Mouse (Mus musculus): Measurements from ENCODE around the gene Sspo.

The Sspo gene

GRCm38 (mm10) chr6:48413081-48413480, 34.9 kb upstream of the Sspo start:
- no peaks in the 10 kb centered on the region for H3K27me3 ChIP-seq (ENCODE audit: insufficient read depth, low read length)
- H3K4me3 ChIP-seq (replicated peaks; ENCODE audit: low read length) = no peak overlapping the region
- H3K4me1 ChIP-seq (replicated peaks; ENCODE audit: low read depth, low read length) = peaks cover 9% of the 10 kb centered on the region
- TF ChIP-seq POU5F1 (IDR thresholded peaks at IDR 0.05; ENCODE audit: borderline replicate concordance, low read length) = no peak
- no peak for TF ChIP-seq NANOG (IDR thresholded peaks at IDR 0.05; ENCODE audit: borderline replicate concordance, low read length)
- H3K9me3 ChIP-seq (ENCODE audit: low read length) = no peaks in the 10 kb centered on the region
- peaks cover 98% of the 10 kb centered on the region for H3K36me3 ChIP-seq (ENCODE audit: insufficient read depth, low read length)

- H3K36me3 ChIP-seq (ENCODE audit: insufficient read depth, low read length) = peaks cover 80% of the 10 kb centered on the region
- H3K9me3 ChIP-seq (ENCODE audit: low read length) = no peaks in the 10 kb centered on the region
- H3K27me3 ChIP-seq (ENCODE audit: insufficient read depth, low read length) = no peaks in the 10 kb centered on the region
- H3K4me3 ChIP-seq (replicated peaks; ENCODE audit: low read length) = no peak overlapping the region
- H3K4me1 ChIP-seq (replicated peaks; ENCODE audit: low read depth, low read length) = peaks cover 9% of the 10 kb centered on the region
- TF ChIP-seq POU5F1 (IDR thresholded peaks at IDR 0.05; ENCODE audit: borderline replicate concordance, low read length) (no peak), NANOG (IDR thresholded peaks at IDR 0.05; ENCODE audit: borderline replicate concordance, low read length) (no peak), CTCF (conservative IDR thresholded peaks at IDR 0.05; ENCODE audit: low read length) (no peak)
Measured at GRCm38 (mm10) chr6:48414886-48415285, 33.1 kb upstream of the Sspo start.

- peaks cover 72% of the 10 kb centered on the region for H3K36me3 ChIP-seq (ENCODE audit: insufficient read depth, low read length)
- TF ChIP-seq NANOG (IDR thresholded peaks at IDR 0.05; ENCODE audit: borderline replicate concordance, low read length) (no peak), POU5F1 (IDR thresholded peaks at IDR 0.05; ENCODE audit: borderline replicate concordance, low read length) (no peak), CTCF (conservative IDR thresholded peaks at IDR 0.05; ENCODE audit: low read length) (no peak)
- H3K4me1 ChIP-seq (replicated peaks; ENCODE audit: low read depth, low read length) = peaks cover 9% of the 10 kb centered on the region
- H3K4me3 ChIP-seq (replicated peaks; ENCODE audit: low read length) = no peak overlapping the region
- H3K9me3 ChIP-seq (ENCODE audit: low read length) = no peaks in the 10 kb centered on the region
- H3K27me3 ChIP-seq (ENCODE audit: insufficient read depth, low read length) = no peaks in the 10 kb centered on the region
Measured at GRCm38 (mm10) chr6:48415636-48416035, 32.4 kb upstream of the Sspo start.

- Histone ChIP-seq H3K36me3 (ENCODE audit: insufficient read depth, low read length) (peaks cover 64% of the 10 kb centered on the region), H3K4me3 (replicated peaks; ENCODE audit: low read length) (no peak overlapping the region), H3K27me3 (ENCODE audit: insufficient read depth, low read length) (no peaks in the 10 kb centered on the region), H3K9me3 (ENCODE audit: low read length) (no peaks in the 10 kb centered on the region), H3K4me1 (replicated peaks; ENCODE audit: low read depth, low read length) (peaks cover 9% of the 10 kb centered on the region)
- TF ChIP-seq CTCF (conservative IDR thresholded peaks at IDR 0.05; ENCODE audit: low read length) (no peak), NANOG (IDR thresholded peaks at IDR 0.05; ENCODE audit: borderline replicate concordance, low read length) (no peak), POU5F1 (IDR thresholded peaks at IDR 0.05; ENCODE audit: borderline replicate concordance, low read length) (no peak)
Measured at GRCm38 (mm10) chr6:48416486-48416885, 31.5 kb upstream of the Sspo start.

GRCm38 (mm10) chr6:48420647-48421046, 27.4 kb upstream of the Sspo start:
- H3K9me3 ChIP-seq (ENCODE audit: low read length) = no peaks in the 10 kb centered on the region
- H3K4me3 ChIP-seq (replicated peaks; ENCODE audit: low read length) = no peak overlapping the region
- peaks cover 23% of the 10 kb centered on the region for H3K36me3 ChIP-seq (ENCODE audit: insufficient read depth, low read length)
- H3K27me3 ChIP-seq (ENCODE audit: insufficient read depth, low read length) = peaks cover 9% of the 10 kb centered on the region
- no peaks in the 10 kb centered on the region for H3K4me1 ChIP-seq (replicated peaks; ENCODE audit: low read depth, low read length)
- TF ChIP-seq CTCF (conservative IDR thresholded peaks at IDR 0.05; ENCODE audit: low read length) (no peak), NANOG (IDR thresholded peaks at IDR 0.05; ENCODE audit: borderline replicate concordance, low read length) (no peak), POU5F1 (IDR thresholded peaks at IDR 0.05; ENCODE audit: borderline replicate concordance, low read length) (no peak)

GRCm38 (mm10) chr6:48423336-48423735, 24.7 kb upstream of the Sspo start:
- H3K36me3 ChIP-seq (ENCODE audit: insufficient read depth, low read length) = no peaks in the 10 kb centered on the region
- H3K4me1 ChIP-seq (replicated peaks; ENCODE audit: low read depth, low read length) = no peaks in the 10 kb centered on the region
- no peaks in the 10 kb centered on the region for H3K9me3 ChIP-seq (ENCODE audit: low read length)
- no peak overlapping the region for H3K4me3 ChIP-seq (replicated peaks; ENCODE audit: low read length)
- peaks cover 18% of the 10 kb centered on the region for H3K27me3 ChIP-seq (ENCODE audit: insufficient read depth, low read length)
- TF ChIP-seq POU5F1 (IDR thresholded peaks at IDR 0.05; ENCODE audit: borderline replicate concordance, low read length) (no peak), CTCF (conservative IDR thresholded peaks at IDR 0.05; ENCODE audit: low read length) (no peak), NANOG (IDR thresholded peaks at IDR 0.05; ENCODE audit: borderline replicate concordance, low read length) (no peak)

- Histone ChIP-seq H3K4me3 (replicated peaks; ENCODE audit: low read length) (no peak overlapping the region), H3K27me3 (ENCODE audit: insufficient read depth, low read length) (peaks cover 18% of the 10 kb centered on the region), H3K9me3 (ENCODE audit: low read length) (no peaks in the 10 kb centered on the region), H3K36me3 (ENCODE audit: insufficient read depth, low read length) (no peaks in the 10 kb centered on the region), H3K4me1 (replicated peaks; ENCODE audit: low read depth, low read length) (0 out of 2 replicates have a peak, but pooled peaks cover under 1% of the 10 kb centered on the region)
- TF ChIP-seq CTCF (conservative IDR thresholded peaks at IDR 0.05; ENCODE audit: low read length) (peak; percentile 43), POU5F1 (IDR thresholded peaks at IDR 0.05; ENCODE audit: borderline replicate concordance, low read length) (no peak)
Measured at GRCm38 (mm10) chr6:48424074-48424473, 24.0 kb upstream of the Sspo start.

- TF ChIP-seq POU5F1 (IDR thresholded peaks at IDR 0.05; ENCODE audit: borderline replicate concordance, low read length) (no peak), NANOG (IDR thresholded peaks at IDR 0.05; ENCODE audit: borderline replicate concordance, low read length) (no peak), CTCF (conservative IDR thresholded peaks at IDR 0.05; ENCODE audit: low read length) (no peak)
Measured at GRCm38 (mm10) chr6:48426956-48427355, 21.1 kb upstream of the Sspo start.

More at GRCm38 (mm10) chr6:48426956-48427355, 21.1 kb upstream of the Sspo start:
- H3K4me3 ChIP-seq (replicated peaks; ENCODE audit: low read length) = no peak overlapping the region
- H3K9me3 ChIP-seq (ENCODE audit: low read length) = no peaks in the 10 kb centered on the region
- H3K4me1 ChIP-seq (replicated peaks; ENCODE audit: low read depth, low read length) = 0 out of 2 replicates have a peak, but pooled peaks cover 3% of the 10 kb centered on the region
- peaks cover 39% of the 10 kb centered on the region for H3K27me3 ChIP-seq (ENCODE audit: insufficient read depth, low read length)
- H3K36me3 ChIP-seq (ENCODE audit: insufficient read depth, low read length) = no peaks in the 10 kb centered on the region

All from E14TG2a.4 (cell line).